Mouse (Mus musculus) ES-E14 (cell line): Measurements from ENCODE around the gene Grin2c. TPM values are rescaled to one million over a fixed set of nuclear protein-coding genes. Genes with fewer than 3 reads are reported as not detected.

Experiments
- DNase-seq: peaks from one replicate; pipeline ENCODE4 v3.0.0-alpha.2; 2013; ENCODE audit warnings: low read depth, low spot score
- H3K27ac ChIP-seq: 2 replicates; pipeline ENCODE4 v1.5.1; 2012; ENCODE audit warnings: low read depth, mild to moderate bottlenecking, low read length, moderate library complexity, mixed read lengths; ENCODE audit not compliant: poor library complexity, insufficient read depth, severe bottlenecking
- H3K36me3 ChIP-seq: 2 replicates; pipeline ENCODE4 v1.6.1; 2012; ENCODE audit warnings: mild to moderate bottlenecking, low read length, moderate library complexity, mixed read lengths; ENCODE audit not compliant: control insufficient read depth, poor library complexity, insufficient read depth, severe bottlenecking
- H3K4me1 ChIP-seq, 2 experiments: fragments of 150-350 bp in 1 of 2; sonication (generic) in 1 of 2; 2 replicates each; pipeline ENCODE4 v1.6.1; 2012; ENCODE audit warnings: low read length in 2 of 2, mild to moderate bottlenecking in 1 of 2, mixed read lengths in 1 of 2; ENCODE audit not compliant: control insufficient read depth in 2 of 2, insufficient read depth in 2 of 2, poor library complexity in 1 of 2
- H3K4me3 ChIP-seq, 2 experiments: fragments of 150-350 bp in 1 of 2; sonication (generic) in 1 of 2; 2 replicates each; pipeline ENCODE4 v1.5.1; 2012; ENCODE audit warnings: low read length in 2 of 2, low read depth in 1 of 2, mild to moderate bottlenecking in 1 of 2, mixed read lengths in 1 of 2; ENCODE audit not compliant: insufficient read depth in 1 of 2, poor library complexity in 1 of 2, severe bottlenecking in 1 of 2
- H3K9ac ChIP-seq: 2 replicates; pipeline ENCODE4 v1.6.1; 2012; ENCODE audit warnings: low read depth, mild to moderate bottlenecking, low read length, mixed read lengths; ENCODE audit not compliant: poor library complexity, insufficient read depth, severe bottlenecking
- H3K9me3 ChIP-seq: fragments of 150-350 bp; sonication (generic); 2 replicates; pipeline ENCODE4 v1.6.1; 2012; ENCODE audit warnings: low read depth, mild to moderate bottlenecking, low read length; ENCODE audit not compliant: control insufficient read depth, insufficient read depth
- CHD2 ChIP-seq: IDR thresholded peaks from 2 replicates; pipeline ENCODE4 v1.6.1; 2014; ENCODE audit warnings: mild to moderate bottlenecking, low read depth, low read length, inconsistent platforms
- HCFC1 ChIP-seq: IDR thresholded peaks from 2 replicates; pipeline ENCODE4 v1.6.1; 2012; ENCODE audit warnings: low read length, inconsistent platforms, borderline replicate concordance; ENCODE audit not compliant: insufficient read depth
- MAFK ChIP-seq: IDR thresholded peaks from 2 replicates; pipeline ENCODE4 v1.6.1; 2014; ENCODE audit warnings: mild to moderate bottlenecking, low read depth, low read length, inconsistent platforms; ENCODE audit not compliant: insufficient read depth
- ZC3H11A ChIP-seq: IDR thresholded peaks from 2 replicates; pipeline ENCODE4 v1.6.1; 2012; ENCODE audit warnings: low read depth, mild to moderate bottlenecking, inconsistent platforms, low read length, borderline replicate concordance
- ZNF384 ChIP-seq: IDR thresholded peaks from 2 replicates; pipeline ENCODE4 v1.6.1; 2012; ENCODE audit warnings: low read depth, low read length, inconsistent platforms
- in situ Hi-C, 2 experiments: fragments of 600-800 bp; cut with MboI; formaldehyde crosslinking; loops; one replicate each; pipeline ENCODE4 v1.15.1; 2025; ENCODE audit warnings: low sequenced_read_pairs in 2 of 2, inconsistent platforms in 1 of 2; ENCODE audit not compliant: unreplicated experiment in 2 of 2
- total RNA-seq: library from RNA; depleted of rRNA; stranded (reverse); fragments of 300-350 nt; gene quantifications from 2 replicates; pipeline ENCODE4 v1.2.3, GENCODE M21; 2012

Gene Grin2c
- total RNA-seq, 1 experiment = 0.22 TPM

GRCm38 (mm10) chr11:115225301-115225700, 41.7 kb downstream of the Grin2c start:
- Histone ChIP-seq H3K4me1 (peaks cover 0 to 29% of the 10 kb centered on the region in 2 experiments; a peak in 1 of 4 replicates), H3K4me3 (no peak overlapping the region), H3K36me3 (no peaks in the 10 kb centered on the region), H3K9ac (no peak overlapping the region), H3K27ac (no peak overlapping the region), H3K9me3 (no peaks in the 10 kb centered on the region)
- DNase-seq = no peak
- TF ChIP-seq HCFC1 (no peak), ZC3H11A (no peak), ZNF384 (no peak), CHD2 (no peak), MAFK (no peak)
- in situ Hi-C loops = no loop called here

- Histone ChIP-seq H3K9me3 (no peaks in the 10 kb centered on the region), H3K4me3 (no peak overlapping the region), H3K27ac (no peak overlapping the region), H3K36me3 (no peaks in the 10 kb centered on the region), H3K9ac (no peak overlapping the region), H3K4me1 (peaks cover 0 to 28% of the 10 kb centered on the region in 2 experiments; a peak in 1 of 4 replicates)
- no peak for TF ChIP-seq HCFC1
- no peak for TF ChIP-seq MAFK
- TF ChIP-seq ZNF384 = no peak
- TF ChIP-seq ZC3H11A = no peak
- no peak for TF ChIP-seq CHD2
- in situ Hi-C loops = no loop called here
- peak; percentile 54 for DNase-seq
Observed at GRCm38 (mm10) chr11:115224889-115225288, 42.2 kb downstream of the Grin2c start.

- Histone ChIP-seq H3K4me1 (peaks cover 2 to 26% of the 10 kb centered on the region in 2 experiments; a peak in 2 of 4 replicates), H3K9ac (no peak overlapping the region), H3K4me3 (no peak overlapping the region), H3K9me3 (no peaks in the 10 kb centered on the region), H3K27ac (no peak overlapping the region), H3K36me3 (no peaks in the 10 kb centered on the region; the same call in 1 of the 2 replicates)
- TF ChIP-seq MAFK (no peak), ZNF384 (no peak), HCFC1 (no peak)
- no peak for DNase-seq
- in situ Hi-C loops = no loop called here
Observed at GRCm38 (mm10) chr11:115223877-115224276, 43.2 kb downstream of the Grin2c start.

- in situ Hi-C loops = no loop called here
- no peaks in the 10 kb centered on the region for H3K9me3 ChIP-seq
- no peak for DNase-seq
- no peak overlapping the region for H3K4me3 ChIP-seq
- no peaks in the 10 kb centered on the region; the same call in 1 of the 2 replicates for H3K36me3 ChIP-seq
- H3K9ac ChIP-seq = no peak overlapping the region
- TF ChIP-seq ZC3H11A (no peak), ZNF384 (no peak), MAFK (no peak), CHD2 (no peak), HCFC1 (no peak)
- peaks cover 6 to 25% of the 10 kb centered on the region in 2 experiments for H3K4me1 ChIP-seq
- no peak overlapping the region for H3K27ac ChIP-seq
Observed at GRCm38 (mm10) chr11:115223451-115223850, 43.6 kb downstream of the Grin2c start.

- H3K27ac ChIP-seq = no peak overlapping the region
- DNase-seq = no peak
Observed at GRCm38 (mm10) chr11:115222570-115222969, 44.5 kb downstream of the Grin2c start.

More at GRCm38 (mm10) chr11:115222570-115222969, 44.5 kb downstream of the Grin2c start:
- Histone ChIP-seq H3K36me3 (no peaks in the 10 kb centered on the region; the same call in 1 of the 2 replicates), H3K9me3 (no peaks in the 10 kb centered on the region), H3K4me1 (peaks cover 6 to 20% of the 10 kb centered on the region in 2 experiments), H3K9ac (no peak overlapping the region), H3K4me3 (no peak overlapping the region)
- in situ Hi-C loops = no loop called here
- TF ChIP-seq MAFK (no peak), HCFC1 (no peak), ZNF384 (no peak), ZC3H11A (no peak), CHD2 (no peak)
